Mouse (Mus musculus) fibroblast of lung, adult 2 months (primary cell): ENCODE measurements around the gene Atl2.

Experiments
- DNase-seq: peaks from one replicate; pipeline ENCODE4 v3.0.0-alpha.2; 2011; ENCODE audit warnings: low read depth

The Atl2 gene

DNA sequence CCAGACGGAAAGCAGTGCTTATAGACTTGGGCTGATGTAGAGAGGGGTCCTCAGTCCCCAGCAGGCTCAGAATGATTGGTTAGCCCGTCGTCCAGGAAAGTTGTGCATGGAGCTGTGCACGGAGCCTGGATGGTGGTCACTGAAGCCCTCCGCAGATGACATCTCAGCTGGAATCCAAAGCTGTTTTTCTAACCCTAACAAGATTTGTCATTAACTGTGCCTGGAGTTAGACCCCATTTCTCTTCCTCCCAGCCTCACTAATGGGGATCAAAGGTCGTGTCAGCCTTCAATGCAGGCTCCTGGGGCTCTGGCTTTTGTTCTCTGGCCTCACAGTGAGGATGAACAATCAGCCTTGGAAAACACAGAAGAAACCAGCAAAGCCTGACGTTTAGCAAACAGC, 77.9 kb downstream of the Atl2 start:
- DNase-seq = no peak

DNA sequence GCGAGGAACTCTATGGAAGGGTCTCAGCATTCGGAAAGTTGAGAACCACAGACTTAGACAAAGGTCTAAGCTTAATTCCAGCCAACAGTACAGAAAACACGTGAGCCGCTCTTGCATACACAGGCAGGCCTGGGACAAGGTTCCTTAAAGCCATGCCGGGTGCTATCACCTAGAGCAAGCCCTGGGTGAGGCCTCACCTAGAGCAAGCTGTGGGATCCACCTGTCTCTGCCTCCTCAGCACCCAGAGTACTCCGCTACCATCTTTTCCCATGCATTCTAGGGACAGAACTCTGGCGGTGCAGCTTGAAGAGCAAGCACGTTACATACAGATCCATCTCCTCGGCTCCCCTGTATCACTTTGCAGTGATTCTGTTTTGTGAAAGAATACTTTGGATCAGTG, 78.4 kb downstream of the Atl2 start:
- no peak for DNase-seq

DNA sequence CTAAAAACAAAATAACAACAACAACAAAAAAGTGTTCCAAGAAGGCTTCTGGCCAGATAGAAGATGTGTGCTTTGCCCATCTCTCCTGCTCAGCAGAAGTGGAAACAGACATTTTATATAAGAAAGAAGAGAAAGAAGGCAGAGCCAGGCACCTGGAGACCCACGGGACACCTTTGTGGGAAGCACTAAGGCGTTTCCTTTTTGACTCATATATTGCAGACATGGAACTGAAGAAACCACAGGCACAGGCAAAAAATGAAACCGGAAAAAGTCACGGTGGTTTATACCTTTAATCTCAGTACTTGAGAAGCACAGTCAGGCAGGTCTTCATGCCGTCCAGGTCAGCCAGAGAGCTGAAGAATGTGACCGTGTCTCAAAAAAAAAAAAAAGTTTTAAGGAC, 79.0 kb downstream of the Atl2 start:
- no peak for DNase-seq

DNA sequence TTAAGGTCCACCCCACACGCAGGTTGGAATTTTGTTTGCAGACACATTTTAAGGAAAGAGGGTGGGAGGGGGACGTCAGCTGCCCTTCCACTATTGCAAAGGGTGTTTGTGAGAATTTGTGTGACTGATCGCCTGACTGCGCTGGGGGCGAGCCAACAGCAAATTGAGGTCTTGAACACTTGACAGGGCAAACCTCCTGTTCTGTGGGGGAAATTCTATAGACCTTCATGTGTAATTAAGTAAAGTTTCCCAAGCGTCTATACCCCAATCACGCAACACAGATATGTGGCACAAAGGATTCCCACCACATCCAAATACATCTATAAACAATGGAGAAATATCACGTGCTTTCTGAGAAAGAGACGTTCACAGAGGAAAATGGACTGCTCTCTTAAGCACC, 85.5 kb downstream of the Atl2 start:
- no peak for DNase-seq

DNA sequence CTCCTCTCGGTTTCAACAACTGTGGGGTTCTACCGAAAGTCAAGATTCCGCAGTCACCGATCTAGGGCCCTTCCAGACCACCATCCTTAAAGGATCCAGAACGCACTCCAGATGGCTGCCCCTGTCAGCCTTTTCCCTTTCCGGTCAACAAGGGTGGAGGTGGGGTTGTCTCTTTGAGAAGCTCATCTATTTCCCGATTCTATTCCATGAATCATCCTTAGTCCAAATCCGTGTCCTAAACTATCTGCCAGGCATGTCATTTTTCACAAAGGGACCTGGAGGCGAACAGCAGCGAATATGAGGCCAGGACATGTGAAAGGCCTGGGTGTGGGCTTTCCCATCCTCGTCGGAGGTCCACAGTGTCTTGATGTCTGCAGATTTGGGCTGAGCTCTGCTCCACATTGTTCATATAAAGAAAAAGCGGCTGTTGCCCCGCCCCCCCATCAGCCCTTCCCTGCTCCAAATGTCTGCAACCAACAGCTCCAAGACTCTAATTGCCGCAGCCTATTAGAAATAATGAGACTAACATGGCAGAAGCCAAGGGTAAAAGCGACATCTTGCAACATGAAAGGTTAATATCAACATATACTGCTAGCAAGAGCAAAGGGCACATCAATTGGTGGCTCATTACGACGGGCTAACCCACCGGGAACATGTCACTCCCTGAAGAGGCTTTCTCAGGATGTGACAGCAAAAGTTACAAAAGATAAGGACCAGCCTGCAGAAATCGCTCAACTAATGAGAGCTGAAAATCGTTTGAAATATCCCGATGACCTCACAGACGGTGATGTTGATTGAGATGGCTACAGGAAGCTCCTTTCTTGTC, 86.2 kb downstream of the Atl2 start:
- DNase-seq = no peak

DNA sequence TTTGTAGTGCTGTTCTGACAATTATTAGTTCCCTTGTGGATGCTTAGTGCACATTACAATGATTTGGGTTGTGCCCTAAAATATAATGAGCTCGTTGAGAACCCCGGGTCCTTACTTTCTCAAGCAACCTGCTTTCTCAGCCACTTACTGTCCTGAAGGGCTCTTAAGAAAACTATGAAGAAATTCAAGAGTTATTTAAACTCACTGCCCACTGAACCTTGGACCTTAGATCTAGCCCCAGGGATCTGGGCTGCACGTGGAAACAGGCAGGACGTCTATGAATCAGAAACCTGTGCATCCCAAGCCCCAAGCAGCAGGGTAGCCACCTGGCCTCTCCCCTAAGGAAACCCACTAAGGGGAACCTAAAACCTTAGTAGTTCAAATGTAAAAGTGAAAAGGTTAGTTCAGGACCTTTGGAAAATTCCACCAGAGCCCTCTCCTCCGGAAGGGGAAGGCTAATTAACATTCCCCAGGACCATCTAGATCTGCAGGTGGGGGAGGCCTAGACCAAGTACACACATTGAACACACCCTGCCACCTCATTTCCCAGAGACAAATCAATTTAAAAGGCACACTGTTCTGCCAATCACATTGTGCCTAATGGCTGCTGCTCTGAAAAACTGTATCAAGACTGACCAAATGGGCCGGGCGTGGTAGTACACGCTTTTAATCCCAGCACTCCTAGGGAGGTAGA, 88.5 kb downstream of the Atl2 start:
- DNase-seq = no peak

DNA sequence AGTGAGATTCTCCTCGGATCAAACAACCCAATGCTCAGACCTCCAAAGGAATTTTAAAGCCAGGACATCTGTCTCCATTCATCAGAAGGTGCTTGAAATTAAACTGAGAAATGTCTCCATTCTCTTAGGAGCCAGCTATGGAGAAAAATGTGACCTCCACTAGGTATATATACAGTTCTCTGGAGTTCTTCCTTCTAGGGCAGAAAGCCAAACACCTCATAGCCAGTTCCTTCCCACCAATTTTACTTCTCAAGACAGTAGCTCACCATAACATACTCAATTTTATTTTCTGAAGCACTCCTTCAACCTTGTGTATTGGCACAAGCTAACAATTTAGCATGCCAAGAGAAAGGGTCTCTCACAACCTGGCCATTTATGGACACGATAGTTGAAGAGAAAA, 91.2 kb downstream of the Atl2 start:
- no peak for DNase-seq

DNA sequence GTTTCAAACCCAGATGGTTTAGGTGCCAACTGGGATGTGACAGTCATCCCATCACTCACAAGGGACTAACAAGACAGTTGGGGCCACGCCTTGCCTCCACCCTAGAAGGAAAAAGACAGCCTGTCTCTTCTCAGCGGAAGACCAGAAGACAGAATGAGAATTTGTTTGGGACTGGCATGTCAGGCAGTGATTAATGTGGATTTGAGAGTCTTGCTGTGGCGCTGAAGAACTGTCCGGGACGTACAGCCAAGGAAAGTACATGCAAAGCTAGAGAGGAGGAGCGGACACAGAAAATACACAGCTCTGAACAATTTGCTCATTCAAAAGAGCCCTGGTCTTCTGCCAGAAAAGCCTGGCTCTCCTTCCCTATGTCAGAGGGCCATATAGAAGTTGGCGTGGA, 93.9 kb downstream of the Atl2 start:
- no peak for DNase-seq

DNA sequence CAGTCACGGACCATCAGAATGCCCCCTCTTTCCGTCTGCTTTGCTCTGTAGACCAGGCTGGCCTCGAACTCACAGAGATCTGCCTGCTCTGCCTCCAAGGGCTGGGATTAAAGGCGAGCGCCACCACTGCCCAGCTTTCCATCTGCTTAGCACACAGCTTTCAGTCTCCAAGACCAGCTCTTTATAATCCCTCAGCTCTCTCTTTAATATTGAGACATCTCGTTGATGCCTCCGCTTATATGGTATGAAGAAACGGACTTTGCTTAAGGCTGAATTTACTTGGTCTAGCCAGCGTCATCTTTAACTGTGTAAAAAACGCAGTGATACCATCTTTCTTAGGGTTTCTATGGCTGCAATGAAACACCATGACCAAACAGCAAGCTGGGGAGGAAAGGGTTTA, 97.1 kb downstream of the Atl2 start:
- no peak for DNase-seq
